In genomic region chr6:148687770-148688169, GRCm38 (mm10) we compare ENCODE assay signal across 9 mouse cellular contexts.
DNase-seq lines count a peak whose midpoint lies in the region; ATAC-seq and TF ChIP-seq lines count a peak whose summit lies in the region.
"Had no signal": no experiment of that assay in that cellular context is flagged by ENCODE, and none has a peak within 500 bp of the region (broad histone marks: within the 10 kb centered on the region; RNA-seq: fewer than 3 reads in every experiment).

No protein-coding gene starts in this region.

- H3K27me3 ChIP-seq in heart, embryonic 12.5 days (replicated peaks), result no peaks in the 10 kb centered on the region
- H3K27me3 ChIP-seq in forebrain, embryonic 14.5 days (replicated peaks; ENCODE audit: control insufficient read depth, insufficient read depth, low read length), result no peaks in the 10 kb centered on the region
- no peaks in the 10 kb centered on the region for H3K27me3 ChIP-seq in hindbrain, embryonic 13.5 days
- H3K27me3 ChIP-seq in midbrain, embryonic 12.5 days, result 0 out of 2 replicates have a peak, but pooled peaks cover 2% of the 10 kb centered on the region
- no peaks in the 10 kb centered on the region for H3K27me3 ChIP-seq in stomach, postnatal 0 days (ENCODE audit: control insufficient read depth, insufficient read depth, low read length)
- H3K27me3 ChIP-seq: liver, embryonic 15.5 days had no signal

- no peak for TF ChIP-seq POLR2A in bone marrow, adult 2 months (IDR thresholded peaks at IDR 0.05; ENCODE audit: borderline replicate concordance, control insufficient read depth, low read depth, low read length)

- no peak overlapping the region for H3K9ac ChIP-seq in heart, embryonic 12.5 days
- no peak overlapping the region for H3K9ac ChIP-seq in forebrain, embryonic 14.5 days (ENCODE audit: low read length)
- H3K9ac ChIP-seq in hindbrain, embryonic 13.5 days, result no peak overlapping the region
- no peak overlapping the region for H3K9ac ChIP-seq in midbrain, embryonic 12.5 days (replicated peaks)
- H3K9ac ChIP-seq in stomach, postnatal 0 days (ENCODE audit: low read length), result no peak overlapping the region
- H3K9ac ChIP-seq: liver, embryonic 15.5 days had no signal

- H3K4me2 ChIP-seq in heart, embryonic 12.5 days, result no peak overlapping the region
- H3K4me2 ChIP-seq in forebrain, embryonic 14.5 days (ENCODE audit: low read length), result no peak overlapping the region
- no peak overlapping the region for H3K4me2 ChIP-seq in hindbrain, embryonic 13.5 days
- no peak overlapping the region for H3K4me2 ChIP-seq in midbrain, embryonic 12.5 days (replicated peaks)
- H3K4me2 ChIP-seq in stomach, postnatal 0 days (replicated peaks; ENCODE audit: low read depth), result no peak overlapping the region
- H3K4me2 ChIP-seq: liver, embryonic 15.5 days had no signal

- no peak for TF ChIP-seq EP300 in stomach, postnatal 0 days (optimal IDR thresholded peaks at IDR 0.05)

- peak; percentile 86 for DNase-seq in heart, adult 11 months
- peak; percentile 77 for DNase-seq in forebrain, embryonic 14.5 days (ENCODE audit: low spot score)
- peak; percentile 62 to 66 for DNase-seq in left cerebral cortex, postnatal 25 days (ENCODE audit: low spot score in 2 of 2)
- peak; percentile 59 for DNase-seq in stomach, postnatal 0 days (ENCODE audit: low spot score)

- WGBS in heart, embryonic 12.5 days, result 32% methylated on average over 4 of the region's 4 CpGs
- WGBS in bone marrow, adult 2 months, result 17% methylated on average over 4 of the region's 4 CpGs
- 48% methylated on average over 2 of the region's 4 CpGs for WGBS in forebrain, embryonic 14.5 days
- 27% methylated on average over 4 of the region's 4 CpGs for WGBS in hindbrain, embryonic 13.5 days
- 40% methylated on average over 2 of the region's 4 CpGs for WGBS in midbrain, embryonic 12.5 days
- WGBS in stomach, postnatal 0 days, result 31% methylated on average over 2 of the region's 4 CpGs

- TF ChIP-seq CTCF in bone marrow, adult 2 months (IDR thresholded peaks at IDR 0.05; ENCODE audit: control insufficient read depth, insufficient read depth, low read length), result peak; percentile 63
- TF ChIP-seq CTCF in stomach, postnatal 0 days (IDR thresholded peaks at IDR 0.05; ENCODE audit: low read depth), result peak; percentile 77

- H3K4me3 ChIP-seq in heart, embryonic 12.5 days, result no peak overlapping the region
- no peak overlapping the region for H3K4me3 ChIP-seq in bone marrow, adult 2 months (replicated peaks; ENCODE audit: control insufficient read depth, low read depth, low read length)
- H3K4me3 ChIP-seq in forebrain, embryonic 14.5 days (ENCODE audit: low read depth, low read length), result no peak overlapping the region
- H3K4me3 ChIP-seq in hindbrain, embryonic 13.5 days, result no peak overlapping the region
- no peak overlapping the region for H3K4me3 ChIP-seq in midbrain, embryonic 12.5 days
- H3K4me3 ChIP-seq in stomach, postnatal 0 days (ENCODE audit: low read depth, low read length), result no peak overlapping the region
- H3K4me3 ChIP-seq: liver, embryonic 15.5 days had no signal

- H3K4me1 ChIP-seq in heart, embryonic 12.5 days (replicated peaks), result no peaks in the 10 kb centered on the region
- H3K4me1 ChIP-seq in bone marrow, adult 2 months (ENCODE audit: control insufficient read depth, insufficient read depth, low read length), result no peaks in the 10 kb centered on the region
- H3K4me1 ChIP-seq in forebrain, embryonic 14.5 days (ENCODE audit: control insufficient read depth, insufficient read depth, low read length), result no peaks in the 10 kb centered on the region
- H3K4me1 ChIP-seq in hindbrain, embryonic 13.5 days (replicated peaks), result no peaks in the 10 kb centered on the region
- no peaks in the 10 kb centered on the region for H3K4me1 ChIP-seq in midbrain, embryonic 12.5 days
- H3K4me1 ChIP-seq in stomach, postnatal 0 days (replicated peaks; ENCODE audit: control insufficient read depth, insufficient read depth), result no peaks in the 10 kb centered on the region

- no peaks in the 10 kb centered on the region for H3K9me3 ChIP-seq in heart, embryonic 12.5 days (replicated peaks)
- H3K9me3 ChIP-seq in forebrain, embryonic 14.5 days (replicated peaks; ENCODE audit: control insufficient read depth, low read length), result no peaks in the 10 kb centered on the region
- no peaks in the 10 kb centered on the region for H3K9me3 ChIP-seq in hindbrain, embryonic 13.5 days
- no peaks in the 10 kb centered on the region for H3K9me3 ChIP-seq in midbrain, embryonic 12.5 days
- H3K9me3 ChIP-seq in stomach, postnatal 0 days (ENCODE audit: control insufficient read depth, low read length), result no peaks in the 10 kb centered on the region
- H3K9me3 ChIP-seq: liver, embryonic 15.5 days had no signal

- H3K36me3 ChIP-seq in heart, embryonic 12.5 days, result no peaks in the 10 kb centered on the region
- H3K36me3 ChIP-seq in forebrain, embryonic 14.5 days (ENCODE audit: control insufficient read depth, insufficient read depth, low read length), result no peaks in the 10 kb centered on the region
- H3K36me3 ChIP-seq in hindbrain, embryonic 13.5 days, result no peaks in the 10 kb centered on the region
- no peaks in the 10 kb centered on the region for H3K36me3 ChIP-seq in midbrain, embryonic 12.5 days
- H3K36me3 ChIP-seq in stomach, postnatal 0 days (ENCODE audit: control insufficient read depth, insufficient read depth, low read length), result no peaks in the 10 kb centered on the region
- H3K36me3 ChIP-seq: liver, embryonic 15.5 days had no signal

- ATAC-seq in heart, embryonic 12.5 days (ENCODE audit: insufficient number of reproducible peaks, low FRiP score), result no peak
- peak; percentile 81 for ATAC-seq in forebrain, embryonic 14.5 days
- 0 out of 2 replicates have a peak, but pooled peaks have one; percentile 32 for ATAC-seq in hindbrain, embryonic 13.5 days (ENCODE audit: low FRiP score)
- ATAC-seq in midbrain, embryonic 12.5 days (ENCODE audit: low FRiP score, low read depth), result peak; percentile 63; the same call in 1 of the 2 replicates
- ATAC-seq in stomach, postnatal 0 days (ENCODE audit: low FRiP score, low TSS enrichment), result no peak; the same call in 1 of the 2 replicates

- intact Hi-C loops in left cerebral cortex, postnatal 25 days (cut with DNase I), result loop anchor here (5.0 to 10.0 kb wide), 2 partner anchors 245 to 443 kb away; partner anchors contain the start of gene Tmtc1

- H3K27ac ChIP-seq in heart, embryonic 12.5 days (ENCODE audit: poor library complexity, severe bottlenecking), result no peak overlapping the region
- H3K27ac ChIP-seq in bone marrow, adult 2 months (ENCODE audit: control insufficient read depth, insufficient read depth, low read depth, low read length, poor library complexity), result no peak overlapping the region
- H3K27ac ChIP-seq in forebrain, embryonic 14.5 days (ENCODE audit: low read depth, low read length), result no peak overlapping the region
- no peak overlapping the region for H3K27ac ChIP-seq in hindbrain, embryonic 13.5 days
- H3K27ac ChIP-seq in midbrain, embryonic 12.5 days (replicated peaks), result no peak overlapping the region
- no peak overlapping the region for H3K27ac ChIP-seq in stomach, postnatal 0 days (replicated peaks)
- H3K27ac ChIP-seq: liver, embryonic 15.5 days had no signal

Comparison
In these comparisons a context has a peak if more than half of its experiments do, and no peak if none do; other contexts are left out.
1. ATAC-seq: peak in forebrain, embryonic 14.5 days (single experiment), hindbrain, embryonic 13.5 days (single experiment) and midbrain, embryonic 12.5 days (single experiment); none in heart, embryonic 12.5 days (single experiment) and stomach, postnatal 0 days (single experiment).
2. Peak in every context shown above with its lines, with median percentiles within 50 percentile points of each other: DNase-seq.